Mouse (Mus musculus) liver, embryonic 14.5 days (tissue): Measurements from ENCODE around the gene Txndc12. TPM values are rescaled to one million over a fixed set of nuclear protein-coding genes. Genes with fewer than 3 reads are reported as not detected.

Source experiments
- ATAC-seq: fragments of 200-750 bp; cut with Nextera tagmentation; 2 replicates; pipeline ENCODE4 v1.8.0; 2017; ENCODE audit warnings: moderate number of reproducible peaks, mild to moderate bottlenecking, moderate library complexity; ENCODE audit not compliant: insufficient read depth
- DNase-seq, 3 experiments: peaks; one replicate each; pipeline ENCODE4 v3.0.0-alpha.2; 2012 to 2013; ENCODE audit warnings: low read depth in 3 of 3, low spot score in 3 of 3
- H3K27ac ChIP-seq: fragments of 300-500 bp; sonication (generic); 2 replicates; pipeline ENCODE4 v1.5.1; 2014; ENCODE audit warnings: moderate library complexity, mild to moderate bottlenecking, control low read depth, inconsistent platforms
- H3K27me3 ChIP-seq: fragments of 300-500 bp; sonication (generic); 2 replicates; pipeline ENCODE4 v1.6.1; 2014; ENCODE audit warnings: mild to moderate bottlenecking, low read length, moderate library complexity; ENCODE audit not compliant: control insufficient read depth, insufficient read depth
- H3K36me3 ChIP-seq: fragments of 300-500 bp; sonication (generic); replicated peaks from 2 replicates; pipeline ENCODE4 v1.6.1; 2014; ENCODE audit warnings: low read depth; ENCODE audit not compliant: control insufficient read depth, insufficient read depth
- H3K4me1 ChIP-seq, 2 experiments: fragments of 200-500 bp in 1 of 2; fragments of 300-500 bp in 1 of 2; sonication (generic) in 1 of 2; replicated peaks; 2 replicates each; pipeline ENCODE4 v1.6.1; 2012 to 2014; ENCODE audit warnings: antibody characterized with exemption in 1 of 2, inconsistent platforms in 1 of 2, low read length in 1 of 2; ENCODE audit not compliant: control insufficient read depth in 2 of 2, insufficient read depth in 2 of 2
- H3K4me2 ChIP-seq: fragments of 300-500 bp; sonication (generic); 2 replicates; pipeline ENCODE4 v1.6.1; 2014; ENCODE audit warnings: low read depth, mild to moderate bottlenecking, control low read depth, moderate library complexity
- H3K4me3 ChIP-seq, 2 experiments: fragments of 200-500 bp in 1 of 2; fragments of 300-500 bp in 1 of 2; sonication (generic) in 1 of 2; 2 replicates each; pipeline ENCODE4 v1.5.1; 2012 to 2014; ENCODE audit warnings: low read depth in 2 of 2, low read length in 2 of 2, mild to moderate bottlenecking in 2 of 2, control low read depth in 1 of 2, inconsistent platforms in 1 of 2, moderate library complexity in 1 of 2; ENCODE audit not compliant: insufficient read depth in 1 of 2
- H3K9ac ChIP-seq: fragments of 300-500 bp; sonication (generic); replicated peaks from 2 replicates; pipeline ENCODE4 v1.6.1; 2014; ENCODE audit warnings: mild to moderate bottlenecking, control low read depth, moderate library complexity
- H3K9me3 ChIP-seq: fragments of 300-500 bp; sonication (generic); 2 replicates; pipeline ENCODE4 v1.6.1; 2016; ENCODE audit warnings: low read length, mixed read lengths; ENCODE audit not compliant: control insufficient read depth
- CTCF ChIP-seq: IDR thresholded peaks from 2 replicates; pipeline ENCODE4 v1.5.1; 2016; ENCODE audit warnings: antibody characterized with exemption, low read depth, control low read depth
- EP300 ChIP-seq: IDR thresholded peaks from 2 replicates; pipeline ENCODE4 v1.6.1; 2016; ENCODE audit warnings: antibody characterized with exemption, low read depth
- WGBS: fragments of 180-500 bp; shearing (Covaris S2); extraction: QIAGEN DNeasy Blood & Tissue Kit; methylation state at CpG from one replicate; pipeline ENCODE4 v1.1.7; 2014; ENCODE audit not compliant: insufficient replicate concordance; 5-methylcytosine and 5-hydroxymethylcytosine counted together
- polyA plus RNA-seq, 2 experiments: library from polyadenylated mRNA; depleted of rRNA in 1 of 2; stranded (reverse) in 1 of 2; unstranded in 1 of 2; fragments of >200 nt; fragmentation: Nextera tagmentation in 1 of 2; extraction: Ambion mirVana in 1 of 2; gene quantifications; 2 replicates each; pipeline versions ENCODE4 v1.2.1 to v1.2.3; 2012 to 2014

Gene Txndc12
- polyA plus RNA-seq, 2 experiments: 12.4 to 25.1 TPM

DNA sequence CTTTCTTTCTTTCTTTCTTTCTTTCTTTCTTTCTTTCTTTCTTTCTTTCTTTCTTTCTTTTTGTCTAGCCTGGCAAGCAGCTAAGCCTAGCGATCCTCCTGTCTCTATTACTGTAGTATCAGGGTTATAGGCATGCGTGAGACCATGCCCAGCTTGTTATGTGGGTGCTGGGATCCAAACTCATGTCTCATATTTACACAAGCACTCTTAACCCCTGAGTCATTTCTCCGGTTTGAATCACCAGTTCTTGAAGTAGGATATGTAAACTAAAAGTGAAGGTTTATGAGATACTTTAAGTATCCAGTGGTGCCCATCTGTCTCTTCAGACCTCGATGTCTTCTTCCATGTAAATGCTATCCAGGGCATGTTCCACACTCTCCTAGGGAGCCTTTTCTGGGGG is 53.1 kb downstream of the Txndc12 start:
- Histone ChIP-seq H3K4me1 (no peaks in the 10 kb centered on the region), H3K4me2 (no peak overlapping the region), H3K27ac (no peak overlapping the region), H3K9ac (no peak overlapping the region), H3K27me3 (no peaks in the 10 kb centered on the region), H3K4me3 (no peak overlapping the region), H3K9me3 (no peaks in the 10 kb centered on the region), H3K36me3 (no peaks in the 10 kb centered on the region)
- no peak for TF ChIP-seq CTCF
- TF ChIP-seq EP300: no peak
- ATAC-seq: no peak
- WGBS: 70% methylated on average over 4 of the region's 4 CpGs
- DNase-seq: no peak

DNA sequence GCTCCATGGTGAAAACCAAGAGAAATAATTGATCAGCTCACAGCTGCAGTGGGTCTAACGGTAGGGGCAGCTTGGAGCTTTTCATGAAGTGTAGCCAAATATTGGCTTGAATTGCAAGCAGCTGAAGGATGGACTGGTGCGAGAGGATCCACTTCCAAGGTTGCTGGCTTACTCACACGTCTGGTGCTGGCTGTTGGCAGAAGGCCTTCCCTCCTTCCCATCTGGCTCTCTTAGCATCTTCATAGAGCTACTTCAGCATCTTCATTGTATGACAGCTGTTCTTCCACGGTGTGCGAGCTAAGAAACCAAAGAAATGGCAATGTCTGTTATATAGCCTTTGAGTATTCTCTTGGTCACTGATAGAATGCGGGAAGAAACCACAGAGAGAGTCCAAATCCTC is 56.5 kb downstream of the Txndc12 start:
- H3K9me3 ChIP-seq: no peaks in the 10 kb centered on the region
- ATAC-seq (no peak), DNase-seq (no peak)
- H3K27me3 ChIP-seq: no peaks in the 10 kb centered on the region
- no peak overlapping the region for H3K27ac ChIP-seq
- no peak overlapping the region for H3K4me3 ChIP-seq
- WGBS: 67% methylated on average over 6 of the region's 6 CpGs
- no peaks in the 10 kb centered on the region for H3K36me3 ChIP-seq
- H3K9ac ChIP-seq: no peak overlapping the region
- no peak overlapping the region for H3K4me2 ChIP-seq
- TF ChIP-seq EP300 (no peak), CTCF (no peak)
- H3K4me1 ChIP-seq: no peaks in the 10 kb centered on the region; a peak in 1 of 4 replicates

DNA sequence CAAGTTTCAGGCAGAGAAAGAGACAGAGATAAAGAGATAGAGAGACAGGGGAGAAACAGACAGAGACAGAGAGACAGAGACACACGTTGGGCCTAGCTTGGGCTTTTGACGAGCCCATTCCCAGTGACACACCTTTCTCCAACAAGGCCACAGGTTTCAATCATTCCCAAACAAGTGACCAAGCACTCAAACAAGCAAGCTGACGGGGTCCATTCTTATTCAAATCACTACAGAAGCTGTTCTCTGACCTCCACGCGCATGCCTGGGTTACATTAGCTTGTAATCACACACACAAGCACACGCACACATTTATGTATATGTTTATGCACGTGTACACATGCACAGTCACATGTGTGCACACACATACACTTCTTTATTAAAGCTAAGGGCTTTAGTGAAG is 66.0 kb downstream of the Txndc12 start:
- no peak for DNase-seq
- no peak overlapping the region for H3K4me3 ChIP-seq
- H3K4me1 ChIP-seq: no peaks in the 10 kb centered on the region
- no peak overlapping the region for H3K9ac ChIP-seq
- no peak overlapping the region for H3K27ac ChIP-seq
- H3K36me3 ChIP-seq: no peaks in the 10 kb centered on the region
- no peaks in the 10 kb centered on the region for H3K9me3 ChIP-seq
- 69% methylated on average over 7 of the region's 7 CpGs for WGBS
- TF ChIP-seq EP300 (no peak), CTCF (no peak)
- H3K4me2 ChIP-seq: no peak overlapping the region
- no peaks in the 10 kb centered on the region for H3K27me3 ChIP-seq
- no peak for ATAC-seq

- ATAC-seq (no peak), DNase-seq (no peak)
- Histone ChIP-seq H3K4me2 (no peak overlapping the region), H3K27ac (no peak overlapping the region), H3K27me3 (no peaks in the 10 kb centered on the region), H3K4me1 (no peaks in the 10 kb centered on the region), H3K4me3 (no peak overlapping the region), H3K9ac (no peak overlapping the region), H3K9me3 (no peaks in the 10 kb centered on the region), H3K36me3 (no peaks in the 10 kb centered on the region)
- 68% methylated on average over 9 of the region's 9 CpGs for WGBS
- TF ChIP-seq CTCF: no peak
- TF ChIP-seq EP300: no peak
Observed at GRCm38 (mm10) chr4:108902886-108903285, 68.5 kb downstream of the Txndc12 start.

DNA sequence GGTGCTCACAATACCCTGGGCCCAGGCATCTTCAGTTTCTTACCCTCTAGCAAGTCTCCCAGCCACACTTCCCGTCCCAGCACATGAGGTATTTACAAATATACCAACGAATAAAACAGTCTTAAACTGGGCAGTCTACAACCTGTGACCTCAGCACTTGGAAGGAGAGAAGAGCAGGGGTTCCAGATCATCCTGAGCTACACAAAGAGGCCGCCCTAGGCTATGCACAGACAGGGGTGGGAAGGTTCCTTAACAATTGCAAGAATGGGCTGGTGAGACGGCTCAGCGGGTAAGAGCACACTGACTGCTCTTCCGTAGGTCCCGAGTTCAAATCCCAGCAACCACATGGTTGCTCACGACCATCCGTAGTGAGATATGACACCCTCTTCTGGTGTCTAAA is 68.9 kb downstream of the Txndc12 start:
- Histone ChIP-seq H3K4me2 (no peak overlapping the region), H3K4me1 (no peaks in the 10 kb centered on the region), H3K4me3 (no peak overlapping the region), H3K9me3 (no peaks in the 10 kb centered on the region), H3K36me3 (no peaks in the 10 kb centered on the region), H3K27me3 (no peaks in the 10 kb centered on the region), H3K27ac (no peak overlapping the region), H3K9ac (no peak overlapping the region)
- DNase-seq (no peak), ATAC-seq (no peak)
- no peak for TF ChIP-seq EP300
- TF ChIP-seq CTCF: no peak
- 73% methylated on average over 9 of the region's 9 CpGs for whole genome bisulfite sequencing
